In the genomic region with DNA sequence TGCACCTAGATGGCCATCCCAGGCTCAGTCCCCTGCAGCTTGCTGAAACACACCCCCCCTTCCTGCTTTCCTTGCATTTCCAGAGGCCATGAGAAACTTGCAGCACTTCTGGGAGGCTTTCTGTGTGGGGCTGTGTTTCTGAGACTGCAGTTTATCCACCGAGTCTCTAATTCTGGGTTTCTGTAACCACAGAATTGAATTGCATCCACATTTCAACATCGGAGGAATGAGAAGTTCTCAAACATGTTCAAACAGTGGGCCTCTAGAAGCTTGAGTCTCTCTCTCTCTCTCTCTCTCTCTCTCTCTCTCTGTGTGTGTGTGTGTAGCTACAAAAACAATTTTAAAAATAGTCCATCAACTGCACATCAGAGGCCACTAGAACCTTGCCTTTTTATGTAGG, we compare ENCODE assay signal across 19 mouse cellular contexts. TPM values are rescaled to one million over a fixed set of nuclear protein-coding genes. Genes with fewer than 3 reads are reported as not detected.
DNase-seq lines count a peak whose midpoint lies in the region; ATAC-seq and TF ChIP-seq lines count a peak whose summit lies in the region.
"Had no signal": no experiment of that assay in that cellular context is flagged by ENCODE, and none has a peak within 500 bp of the region (broad histone marks: within the 10 kb centered on the region; RNA-seq: fewer than 3 reads in every experiment).

No protein-coding gene starts in this region.

- H3K27ac ChIP-seq in lung, postnatal 0 days (ENCODE audit: low read length) = no peak overlapping the region
- H3K27ac ChIP-seq in embryonic fibroblast, embryonic 13.5 days (ENCODE audit: insufficient read depth, low read length) = peak overlapping the region; percentile 46
- H3K27ac ChIP-seq in heart, embryonic 12.5 days (ENCODE audit: poor library complexity, severe bottlenecking) = no peak overlapping the region
- H3K27ac ChIP-seq: forebrain, embryonic 15.5 days; heart, embryonic 10.5 days; heart, embryonic 15.5 days; hindbrain, embryonic 13.5 days; hindbrain, postnatal 0 days had no signal

- no peak overlapping the region for H3K4me3 ChIP-seq in lung, postnatal 0 days (ENCODE audit: low read depth, low read length)
- H3K4me3 ChIP-seq in embryonic fibroblast, embryonic 13.5 days (ENCODE audit: insufficient read depth, low read length) = no peak overlapping the region
- no peak overlapping the region for H3K4me3 ChIP-seq in heart, embryonic 12.5 days
- H3K4me3 ChIP-seq: forebrain, embryonic 15.5 days; heart, embryonic 10.5 days; heart, embryonic 15.5 days; hindbrain, embryonic 13.5 days had no signal

- 28% methylated on average over 2 of the region's 2 CpGs for WGBS in lung, postnatal 0 days
- 78% methylated on average over 2 of the region's 2 CpGs for WGBS in heart, embryonic 12.5 days

- peaks cover 5% of the 10 kb centered on the region; the same call in 1 of the 2 replicates for H3K4me1 ChIP-seq in lung, postnatal 0 days (ENCODE audit: insufficient read depth, low read depth, low read length)
- H3K4me1 ChIP-seq in embryonic fibroblast, embryonic 13.5 days (ENCODE audit: control insufficient read depth, insufficient read depth, low read length) = peaks cover 2% of the 10 kb centered on the region; the same call in 1 of the 2 replicates
- H3K4me1 ChIP-seq in heart, embryonic 12.5 days (replicated peaks) = peaks cover 40% of the 10 kb centered on the region
- H3K4me1 ChIP-seq: forebrain, embryonic 15.5 days had no signal

- TF ChIP-seq POLR2A in embryonic fibroblast, embryonic 13.5 days (IDR thresholded peaks at IDR 0.05; ENCODE audit: low read depth, low read length) = no peak

- H3K9ac ChIP-seq in lung, postnatal 0 days (replicated peaks; ENCODE audit: low read depth) = no peak overlapping the region
- no peak overlapping the region for H3K9ac ChIP-seq in heart, embryonic 12.5 days
- H3K9ac ChIP-seq: forebrain, embryonic 15.5 days; heart, embryonic 15.5 days; hindbrain, embryonic 13.5 days had no signal

- no peaks in the 10 kb centered on the region for H3K36me3 ChIP-seq in lung, postnatal 0 days (ENCODE audit: insufficient read depth, low read length)
- H3K36me3 ChIP-seq in heart, embryonic 12.5 days = no peaks in the 10 kb centered on the region
- H3K36me3 ChIP-seq: forebrain, embryonic 15.5 days; heart, embryonic 10.5 days; heart, embryonic 15.5 days; hindbrain, embryonic 13.5 days had no signal

- no peak for ATAC-seq in lung, postnatal 0 days
- ATAC-seq in megakaryocyte progenitor cell, adult 5-6 weeks (replicated peaks; ENCODE audit: poor library complexity) = peak; percentile 29
- ATAC-seq in heart, embryonic 12.5 days (ENCODE audit: insufficient number of reproducible peaks, low FRiP score) = no peak
- ATAC-seq: forebrain, embryonic 15.5 days; hindbrain, postnatal 0 days had no signal

- TF ChIP-seq CTCF in lung, postnatal 0 days (IDR thresholded peaks at IDR 0.05) = no peak
- TF ChIP-seq CTCF in embryonic fibroblast, embryonic 13.5 days (IDR thresholded peaks at IDR 0.05; ENCODE audit: borderline replicate concordance, insufficient read depth, low read length) = no peak

- H3K9me3 ChIP-seq in lung, postnatal 0 days (ENCODE audit: low read length) = no peaks in the 10 kb centered on the region
- no peaks in the 10 kb centered on the region for H3K9me3 ChIP-seq in heart, embryonic 12.5 days (replicated peaks)
- H3K9me3 ChIP-seq: forebrain, embryonic 15.5 days; heart, embryonic 10.5 days; heart, embryonic 15.5 days; hindbrain, embryonic 13.5 days had no signal

- DNase-seq in lung, postnatal 36 days = peak; percentile 19
- no peak for DNase-seq in lung, postnatal 0 days (ENCODE audit: low spot score)
- DNase-seq in kidney, postnatal 4 days = no peak
- DNase-seq in T-cell, adult 2 months (ENCODE audit: low spot score) = no peak
- DNase-seq: adrenal gland, postnatal 14 days; cerebellum, adult 11-12 months; cerebellum, adult 9-11 months; cerebellum, postnatal 36 days; gastrocnemius, postnatal 36 days; heart, adult 18-20 months; heart, postnatal 14 days had no signal

- H3K4me2 ChIP-seq in lung, postnatal 0 days (replicated peaks; ENCODE audit: low read depth, low read length) = no peak overlapping the region
- H3K4me2 ChIP-seq in heart, embryonic 12.5 days = no peak overlapping the region
- H3K4me2 ChIP-seq: forebrain, embryonic 15.5 days; heart, embryonic 15.5 days; hindbrain, embryonic 13.5 days had no signal

- no peaks in the 10 kb centered on the region for H3K27me3 ChIP-seq in lung, postnatal 0 days (replicated peaks; ENCODE audit: insufficient read depth, low read length)
- H3K27me3 ChIP-seq in heart, embryonic 12.5 days (replicated peaks) = no peaks in the 10 kb centered on the region; the same call in 1 of the 2 replicates
- H3K27me3 ChIP-seq: forebrain, embryonic 15.5 days; heart, embryonic 15.5 days had no signal

- TF ChIP-seq EP300 in lung, postnatal 0 days (IDR thresholded peaks at IDR 0.05) = no peak

RNA-seq across cellular contexts. Expression of a gene that starts 9.4 kb away (rescaled TPM):
- 10.9 and 14.3 TPM in 2 replicates for polyA plus RNA-seq in lung, postnatal 0 days (2015; fragmentation: Nextera tagmentation; extraction: Ambion mirVana)
- polyA plus RNA-seq in embryonic fibroblast, embryonic 13.5 days (2011; ENCODE audit: insufficient read length, low read depth, missing spikeins) = 208 and 272 TPM in 2 replicates
- 2.2 and 4.8 TPM in 2 replicates for total RNA-seq in megakaryocyte progenitor cell, adult 5-6 weeks (2015)
- 1.5 and 4.6 TPM in 2 replicates for total RNA-seq in megakaryocyte progenitor cell, adult 5-6 weeks (2017)
- polyA plus RNA-seq in heart, embryonic 12.5 days (2016; fragmentation: Nextera tagmentation; extraction: Ambion mirVana) = 12.7 and 12.8 TPM in 2 replicates

Comparison
In these comparisons a context has a peak if more than half of its experiments do, and no peak if none do; other contexts are left out.
1. RNA of a gene that starts 9.4 kb away (polyA plus RNA-seq): 208 to 272 TPM in embryonic fibroblast, embryonic 13.5 days; 12.7 to 12.8 TPM in heart, embryonic 12.5 days and 10.9 to 14.3 TPM in lung, postnatal 0 days; every median in the first group is over 10 times any median in the second.